Mouse (Mus musculus) mouse trophoblast stem cell (cell line): ENCODE measurements around the gene Pdlim4.

Source experiments
- in situ Hi-C, 2 experiments: fragments of 300-500 bp; cut with MseI, MboI; formaldehyde crosslinking; loops; 2 replicates in 1 of 2; 3 replicates in 1 of 2; pipeline ENCODE4 v1.15.1; 2025

Pdlim4 gene

GRCm38 (mm10) chr11:54068520-54069371 is at the start of gene Pdlim4:
TSS of gene Pdlim4 (minus strand) at chr11:54069014.
- in situ Hi-C loops, result no loop called here

- in situ Hi-C loops, result no loop called here
Observed at GRCm38 (mm10) chr11:54117096-54117495, 48.3 kb upstream of the Pdlim4 start.

GRCm38 (mm10) chr11:54116406-54116805 is 47.6 kb upstream of the Pdlim4 start:
- in situ Hi-C loops, result no loop called here

GRCm38 (mm10) chr11:54115911-54116310 is 47.1 kb upstream of the Pdlim4 start:
- in situ Hi-C loops, result no loop called here

DNA sequence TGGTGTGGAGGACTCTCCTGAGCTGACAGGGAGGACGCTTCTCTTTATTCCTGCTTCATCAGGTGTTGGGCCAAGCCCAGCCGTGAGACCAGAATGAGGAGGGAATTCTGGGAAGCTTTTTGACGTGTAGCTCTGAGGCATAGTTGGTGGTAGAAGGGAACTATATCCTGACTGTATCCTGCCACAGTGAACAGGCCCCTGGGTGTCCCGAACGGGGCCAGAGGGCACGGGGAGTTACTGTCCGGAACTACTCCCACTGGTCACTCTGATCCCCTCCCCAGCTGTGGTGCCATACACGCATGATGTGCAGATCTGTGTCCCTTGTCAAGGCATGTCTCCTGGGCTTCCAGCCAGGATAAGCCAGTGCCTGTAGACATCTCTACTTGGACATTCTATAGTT is 46.5 kb upstream of the Pdlim4 start:
- in situ Hi-C loops, result no loop called here

DNA sequence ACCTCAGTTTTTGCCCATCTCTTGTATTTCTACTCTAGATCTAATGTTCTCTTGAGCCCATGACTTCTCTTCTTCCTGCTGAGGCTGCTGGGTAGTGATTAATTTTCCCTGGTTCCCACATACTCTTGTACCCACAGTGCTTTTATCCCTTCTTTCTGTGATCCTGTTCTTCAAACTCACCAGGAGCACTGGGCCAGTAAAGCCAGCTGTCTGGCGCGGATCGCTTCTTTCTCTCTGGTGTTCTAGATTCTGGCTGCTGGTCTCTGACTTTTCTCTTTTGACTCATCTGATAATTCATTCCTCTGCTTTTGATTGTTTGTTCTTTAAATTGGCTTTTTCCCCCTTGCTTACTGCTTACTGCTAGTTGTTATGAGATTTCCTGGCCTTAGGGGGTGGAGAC is 45.9 kb upstream of the Pdlim4 start:
- in situ Hi-C loops, result no loop called here

- in situ Hi-C loops, result no loop called here
Observed at GRCm38 (mm10) chr11:54113352-54113751, 44.5 kb upstream of the Pdlim4 start.

DNA sequence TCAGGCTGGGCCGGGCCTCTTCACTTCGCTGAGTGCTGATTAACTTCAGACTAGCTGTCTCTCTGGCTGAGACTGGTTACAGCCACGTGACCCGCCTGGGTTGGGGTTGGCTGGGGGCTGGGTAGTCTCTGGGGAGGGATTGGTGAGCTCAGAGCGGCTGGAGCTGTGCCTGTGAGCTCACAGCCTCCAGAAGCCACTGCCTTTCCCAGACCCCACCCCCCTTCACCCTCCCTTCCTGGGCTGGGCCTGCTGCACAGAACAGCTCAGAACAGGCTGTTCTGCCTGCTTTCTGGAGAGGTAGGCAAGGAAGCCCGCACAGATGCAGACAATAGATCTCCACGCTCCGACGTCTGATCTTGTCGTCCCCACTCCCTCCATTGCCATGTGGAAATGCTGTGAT is 44.1 kb upstream of the Pdlim4 start:
- in situ Hi-C loops, result no loop called here

- in situ Hi-C loops, result no loop called here
Observed at GRCm38 (mm10) chr11:54111976-54112741, 43.3 kb upstream of the Pdlim4 start.

DNA sequence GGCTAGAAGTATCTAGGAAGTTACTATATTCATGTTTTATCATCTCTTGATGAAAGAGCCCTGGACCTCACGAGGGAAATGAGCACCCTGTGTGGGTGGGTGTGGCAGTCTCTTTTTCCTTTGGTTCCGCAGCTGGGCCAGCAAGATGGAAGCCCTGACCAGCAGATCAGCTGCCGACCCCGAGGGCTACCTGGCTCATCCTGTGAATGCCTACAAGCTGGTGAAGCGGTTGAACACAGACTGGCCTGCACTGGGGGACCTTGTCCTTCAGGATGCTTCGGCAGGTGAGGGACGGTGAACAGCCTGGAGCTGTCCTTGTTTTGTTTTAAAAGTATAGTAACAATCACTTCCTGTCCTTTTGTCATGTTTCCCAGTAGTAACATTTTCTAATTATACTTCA is 42.5 kb upstream of the Pdlim4 start:
- in situ Hi-C loops, result no loop called here

GRCm38 (mm10) chr11:54108894-54109293 is 40.1 kb upstream of the Pdlim4 start:
- in situ Hi-C loops, result no loop called here

GRCm38 (mm10) chr11:54108131-54108530 is 39.3 kb upstream of the Pdlim4 start:
- in situ Hi-C loops, result no loop called here

DNA sequence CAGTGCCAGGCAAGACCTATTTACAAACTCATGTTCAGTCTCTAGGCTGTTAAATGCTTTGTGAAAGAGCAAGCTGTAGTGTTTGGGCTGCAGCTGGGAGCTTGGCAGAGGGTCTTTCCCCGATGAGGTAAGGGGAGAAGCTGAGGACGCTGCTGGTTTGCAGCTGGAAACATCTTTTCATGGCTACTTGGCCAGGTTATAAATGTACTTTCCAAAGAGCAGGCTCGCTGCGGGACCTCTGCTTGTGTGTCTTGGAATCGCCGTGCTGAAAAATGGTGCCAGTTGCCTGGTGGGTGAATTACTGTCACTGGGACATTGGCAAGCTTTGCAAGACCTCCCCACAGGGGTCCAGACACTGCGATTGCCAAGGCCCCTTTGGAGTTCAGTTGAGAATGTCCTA is 38.4 kb upstream of the Pdlim4 start:
- in situ Hi-C loops, result no loop called here

DNA sequence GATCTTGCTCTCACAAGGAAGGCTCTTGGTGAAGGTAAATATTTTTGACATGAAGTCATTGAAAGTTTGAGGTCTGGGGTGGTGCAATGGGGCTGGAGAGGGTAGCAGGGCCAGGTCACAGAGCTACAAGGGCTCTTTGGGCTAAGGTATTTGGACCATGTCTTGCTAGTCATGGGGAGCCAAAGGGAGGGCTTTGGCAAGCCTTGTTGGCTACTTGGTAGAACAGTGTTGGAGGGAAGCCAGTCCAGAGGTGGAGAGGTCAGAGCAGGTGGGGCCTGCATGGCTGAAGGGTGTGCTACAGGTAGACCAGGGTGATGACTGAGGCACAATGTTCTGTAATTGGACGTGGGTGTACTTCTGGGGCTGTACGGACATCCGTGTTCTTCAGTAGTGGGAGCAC is 37.9 kb upstream of the Pdlim4 start:
- in situ Hi-C loops, result no loop called here

DNA sequence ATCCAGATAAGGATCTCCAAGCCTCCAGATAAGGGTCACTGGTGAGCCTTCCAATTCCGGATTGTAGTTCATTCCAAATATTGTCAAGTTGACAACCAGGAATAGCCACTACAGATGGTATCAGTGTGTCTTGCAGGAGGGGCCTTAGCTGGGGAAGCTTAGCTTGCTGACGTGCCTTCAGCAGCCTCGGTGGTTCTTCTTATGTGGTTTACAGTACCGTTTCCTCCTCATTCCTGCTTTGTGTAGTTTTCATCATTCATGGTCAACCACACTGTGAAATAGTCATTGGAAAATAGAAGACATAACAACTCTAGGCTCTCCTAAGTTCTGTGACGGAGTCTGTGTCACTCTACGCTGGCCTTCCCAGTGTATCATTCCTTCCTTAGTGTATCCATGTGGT is 36.2 kb upstream of the Pdlim4 start:
- in situ Hi-C loops, result no loop called here

- in situ Hi-C loops, result no loop called here
Observed at GRCm38 (mm10) chr11:54102706-54103449, 34.1 kb upstream of the Pdlim4 start.

DNA sequence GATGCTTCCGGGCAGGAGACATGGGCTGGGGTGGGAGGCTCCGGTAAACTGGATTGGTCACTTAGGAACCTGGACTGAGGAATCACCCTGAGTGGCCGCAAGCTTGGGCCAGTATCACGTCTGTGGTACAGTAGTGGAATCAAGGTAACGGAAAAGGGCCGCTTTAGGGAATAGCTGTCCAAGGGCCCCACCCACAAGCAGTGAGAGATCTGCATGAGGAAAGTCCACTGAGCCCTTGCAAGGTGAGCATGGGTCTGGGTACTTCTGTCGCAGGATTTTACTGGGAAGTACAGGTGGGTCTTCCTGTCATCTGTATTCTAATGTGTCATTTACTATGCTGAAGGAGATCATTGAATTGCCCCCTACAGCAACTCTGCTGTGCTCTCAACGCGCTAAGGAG is 32.9 kb upstream of the Pdlim4 start:
- in situ Hi-C loops, result no loop called here

DNA sequence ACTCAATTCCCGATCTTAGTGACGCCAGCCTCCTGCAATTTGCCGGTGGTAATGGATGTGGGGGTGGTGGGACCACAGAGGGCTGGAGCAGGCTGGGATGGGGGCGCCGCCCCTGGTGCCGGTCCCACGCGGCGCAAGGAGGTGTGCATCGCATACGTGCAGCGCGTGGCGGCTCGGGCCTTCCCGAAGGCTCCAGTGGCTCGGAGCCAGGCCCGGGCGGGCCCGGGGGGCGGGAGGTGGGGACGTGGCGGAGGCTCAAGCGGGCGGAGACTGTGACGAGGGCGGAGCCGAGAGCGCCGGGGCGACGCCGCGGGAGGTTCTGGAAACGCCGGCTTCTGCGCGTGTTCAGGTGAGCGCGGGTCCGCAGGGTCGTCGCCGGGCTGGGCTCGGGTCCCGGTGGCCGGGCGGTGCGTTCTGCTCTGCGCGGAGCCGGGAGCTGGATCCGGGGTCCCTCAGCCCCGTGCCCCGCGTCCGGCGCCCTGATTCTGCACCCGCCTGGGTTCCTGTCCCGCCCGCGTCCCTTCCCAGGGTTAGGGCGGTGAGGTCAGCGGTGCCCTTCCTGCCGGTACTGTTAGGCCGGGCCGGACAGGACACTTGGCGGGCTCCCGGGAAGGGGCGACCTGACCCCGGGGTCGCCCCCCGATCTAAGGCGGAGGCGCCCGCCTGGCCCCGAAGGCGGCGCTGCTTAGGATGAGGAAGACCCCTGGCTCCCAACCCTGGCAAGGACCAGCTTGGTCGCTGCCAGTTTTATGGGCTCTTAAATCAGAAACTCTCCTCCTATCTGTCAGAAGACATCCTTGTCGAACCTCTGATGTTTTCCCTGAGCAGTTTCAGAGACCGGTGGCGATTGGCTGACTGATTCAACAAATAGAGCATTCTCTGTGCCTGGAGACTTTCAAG is 32.1 kb upstream of the Pdlim4 start:
- in situ Hi-C loops, result no loop called here

DNA sequence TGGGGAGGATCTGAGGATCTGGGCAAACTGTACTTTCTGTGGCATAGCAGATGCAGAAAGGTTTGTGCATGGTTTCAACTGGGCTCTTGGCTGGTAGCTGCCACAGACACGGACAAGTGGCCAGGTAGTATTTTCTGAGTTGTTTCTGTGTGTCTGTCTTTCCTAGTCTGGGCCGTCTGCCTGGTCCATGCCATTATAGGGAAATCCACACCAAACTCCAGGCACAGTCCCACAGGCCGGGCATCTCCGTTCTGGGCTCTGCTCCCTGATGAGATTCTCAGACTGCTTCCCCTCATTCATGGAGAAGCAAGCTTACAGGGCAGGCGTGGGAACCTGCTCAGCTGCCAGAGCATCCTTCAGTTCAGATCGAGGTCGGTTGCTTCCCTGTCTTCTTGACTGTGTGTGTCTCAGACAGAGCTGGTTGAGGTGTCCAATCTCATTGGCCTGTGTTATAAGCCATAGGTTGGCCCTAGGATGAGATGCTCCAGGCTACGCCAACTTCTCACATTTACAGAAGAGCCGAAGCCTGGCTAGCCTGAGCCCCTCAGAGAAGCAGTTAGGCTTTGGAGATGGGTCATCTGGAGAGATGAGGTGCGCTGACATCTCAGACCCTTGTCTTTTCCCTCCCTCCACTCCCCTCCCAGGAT is 31.4 kb upstream of the Pdlim4 start, which contains the start of gene P4ha2:
TSS of gene P4ha2 (plus strand) at position 51 of the 647 bp plus-strand sequence.
- in situ Hi-C loops, result no loop called here

- in situ Hi-C loops, result no loop called here
Observed at GRCm38 (mm10) chr11:54093000-54093399, 24.2 kb upstream of the Pdlim4 start.

GRCm38 (mm10) chr11:54092188-54092587 is 23.4 kb upstream of the Pdlim4 start:
- in situ Hi-C loops, result no loop called here
